Mouse (Mus musculus): Measurements from ENCODE around the gene Fam129c. TPM values are rescaled to one million over a fixed set of nuclear protein-coding genes. Genes with fewer than 3 reads are reported as not detected.
A peak's percentile ranks its signal among the peaks of the same experiment; 100 is the strongest.

Gene Fam129c
- 6.2 and 8.4 TPM in 2 replicates for polyA plus RNA-seq (2015; fragmentation: Nextera tagmentation; extraction: Ambion mirVana)

DNA sequence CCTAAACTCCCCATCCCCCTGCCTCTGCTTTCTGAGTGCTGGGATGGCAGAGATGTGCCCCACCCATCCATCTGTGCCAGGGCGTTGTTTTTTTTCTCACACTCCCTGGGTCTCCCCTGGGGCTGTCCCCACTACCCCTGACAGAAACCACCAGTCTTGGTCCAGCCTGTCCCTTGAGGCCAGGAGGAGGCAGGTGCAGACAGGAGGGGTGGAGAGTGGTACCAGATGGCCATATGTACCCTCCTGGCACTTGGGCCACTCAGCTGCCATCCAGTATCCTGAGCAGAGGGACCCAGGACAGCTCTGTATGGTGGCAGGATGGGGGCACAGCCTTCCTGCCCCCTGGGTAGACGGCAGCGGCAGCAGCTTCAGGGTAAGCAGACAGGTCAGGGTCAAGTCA is at the start of gene Fam129c:
TSS of gene Fam129c (plus strand) at position 198 of the 400 bp plus-strand sequence.
- Histone ChIP-seq H3K27me3 (replicated peaks; ENCODE audit: control insufficient read depth, insufficient read depth, low read length) (peaks cover 17% of the 10 kb centered on the region), H3K27ac (ENCODE audit: low read length) (no peak within 1 kb of the TSS), H3K9me3 (ENCODE audit: control insufficient read depth, low read length) (no peaks in the 10 kb centered on the region), H3K36me3 (ENCODE audit: control insufficient read depth, insufficient read depth) (no peaks in the 10 kb centered on the region), H3K9ac (replicated peaks; ENCODE audit: low read depth, low read length) (no peak within 1 kb of the TSS), H3K4me1 (replicated peaks; ENCODE audit: control insufficient read depth, insufficient read depth, low read length) (peaks cover 24% of the 10 kb centered on the region), H3K4me3 (replicated peaks; ENCODE audit: low read length) (no peak within 1 kb of the TSS), H3K4me2 (ENCODE audit: low read length) (no peak within 1 kb of the TSS)
- 83% methylated on average over 3 of the region's 3 CpGs for WGBS
- no peak for ATAC-seq

DNA sequence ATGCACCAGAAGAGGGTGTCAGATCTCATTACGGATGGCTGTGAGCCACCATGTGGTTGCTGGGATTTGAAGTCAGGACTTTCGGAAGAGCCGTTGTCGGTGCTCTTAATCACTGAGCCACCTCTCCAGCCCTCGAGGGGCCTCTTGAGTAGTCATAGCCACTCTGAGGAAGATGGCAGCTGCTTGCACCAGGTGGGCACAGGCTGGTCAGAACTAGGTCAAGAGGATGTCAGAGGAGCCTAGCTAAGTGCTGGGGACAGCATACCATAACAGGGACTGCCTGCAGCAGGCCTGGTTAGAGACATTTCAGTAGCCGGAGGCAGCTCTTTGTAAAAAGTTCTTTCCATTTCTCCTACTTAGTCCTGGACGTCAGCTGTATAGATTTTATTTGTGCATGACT is 46.7 kb upstream of the Fam129c start:
- H3K9me3 ChIP-seq (ENCODE audit: control insufficient read depth, low read length): no peaks in the 10 kb centered on the region
- no peak overlapping the region for H3K4me3 ChIP-seq (replicated peaks; ENCODE audit: low read length)
- H3K4me2 ChIP-seq (ENCODE audit: low read length): no peak overlapping the region
- H3K36me3 ChIP-seq (ENCODE audit: control insufficient read depth, insufficient read depth): peaks cover 4% of the 10 kb centered on the region; the same call in 1 of the 2 replicates
- H3K4me1 ChIP-seq (replicated peaks; ENCODE audit: control insufficient read depth, insufficient read depth, low read length): no peaks in the 10 kb centered on the region
- 71% methylated on average over 7 of the region's 7 CpGs for WGBS
- peaks cover 1% of the 10 kb centered on the region; the same call in 1 of the 2 replicates for H3K27me3 ChIP-seq (replicated peaks; ENCODE audit: control insufficient read depth, insufficient read depth, low read length)
- no peak overlapping the region for H3K9ac ChIP-seq (replicated peaks; ENCODE audit: low read depth, low read length)
- no peak overlapping the region for H3K27ac ChIP-seq (ENCODE audit: low read length)
- ATAC-seq: no peak

DNA sequence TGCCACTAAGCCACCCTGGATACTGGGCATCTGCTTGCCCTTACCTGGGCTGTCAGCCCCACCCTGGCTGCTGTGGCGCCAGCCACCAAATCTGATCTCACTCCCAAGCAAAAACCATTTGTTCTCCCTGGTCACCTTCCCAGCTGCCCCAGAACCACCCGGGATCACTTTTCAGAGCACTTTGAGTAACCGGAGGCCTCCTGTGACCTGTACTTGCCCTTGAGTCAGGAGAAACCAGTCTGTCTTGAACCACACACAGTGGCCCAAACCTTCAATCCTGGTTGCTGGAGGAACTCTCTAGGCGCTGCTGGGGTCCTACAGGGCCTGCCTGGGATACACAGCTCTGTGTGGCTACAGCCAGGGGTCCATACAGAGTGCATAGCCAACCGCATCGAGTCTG is 44.7 kb upstream of the Fam129c start:
- Histone ChIP-seq H3K4me1 (replicated peaks; ENCODE audit: control insufficient read depth, insufficient read depth, low read length) (no peaks in the 10 kb centered on the region), H3K9ac (replicated peaks; ENCODE audit: low read depth, low read length) (no peak overlapping the region), H3K36me3 (ENCODE audit: control insufficient read depth, insufficient read depth) (peaks cover 4% of the 10 kb centered on the region; the same call in 1 of the 2 replicates), H3K4me2 (ENCODE audit: low read length) (no peak overlapping the region), H3K27me3 (replicated peaks; ENCODE audit: control insufficient read depth, insufficient read depth, low read length) (peaks cover 21% of the 10 kb centered on the region), H3K9me3 (ENCODE audit: control insufficient read depth, low read length) (no peaks in the 10 kb centered on the region), H3K4me3 (replicated peaks; ENCODE audit: low read length) (no peak overlapping the region), H3K27ac (ENCODE audit: low read length) (no peak overlapping the region)
- 68% methylated on average over 6 of the region's 6 CpGs for WGBS
- no peak for ATAC-seq

DNA sequence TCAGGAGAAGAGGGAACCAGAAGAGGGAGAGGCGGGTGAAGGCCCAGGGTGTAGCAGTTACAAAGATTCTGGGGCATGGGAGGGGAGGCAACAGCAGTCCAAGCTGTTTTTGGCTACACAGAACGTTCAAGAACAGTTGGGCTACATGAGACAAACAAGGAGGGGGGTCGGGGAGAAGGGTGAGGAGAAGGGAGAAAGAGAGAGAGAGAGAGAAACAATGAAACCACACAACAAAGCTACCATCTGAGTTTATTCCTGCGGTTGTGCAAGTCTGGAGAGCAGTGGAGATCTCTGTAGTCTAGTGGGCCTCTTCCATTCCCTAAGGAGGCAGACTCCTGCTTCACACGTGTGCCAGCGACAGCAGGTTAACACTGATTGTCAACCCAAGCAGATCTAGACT is 43.4 kb upstream of the Fam129c start:
- peaks cover 7% of the 10 kb centered on the region for H3K4me1 ChIP-seq (replicated peaks; ENCODE audit: control insufficient read depth, insufficient read depth, low read length)
- no peak overlapping the region for H3K27ac ChIP-seq (ENCODE audit: low read length)
- H3K4me2 ChIP-seq (ENCODE audit: low read length): no peak overlapping the region
- WGBS: 66% methylated on average over 6 of the region's 6 CpGs
- H3K4me3 ChIP-seq (replicated peaks; ENCODE audit: low read length): no peak overlapping the region
- H3K27me3 ChIP-seq (replicated peaks; ENCODE audit: control insufficient read depth, insufficient read depth, low read length): peaks cover 33% of the 10 kb centered on the region
- no peaks in the 10 kb centered on the region for H3K36me3 ChIP-seq (ENCODE audit: control insufficient read depth, insufficient read depth)
- no peak overlapping the region for H3K9ac ChIP-seq (replicated peaks; ENCODE audit: low read depth, low read length)
- H3K9me3 ChIP-seq (ENCODE audit: control insufficient read depth, low read length): no peaks in the 10 kb centered on the region
- no peak for ATAC-seq

DNA sequence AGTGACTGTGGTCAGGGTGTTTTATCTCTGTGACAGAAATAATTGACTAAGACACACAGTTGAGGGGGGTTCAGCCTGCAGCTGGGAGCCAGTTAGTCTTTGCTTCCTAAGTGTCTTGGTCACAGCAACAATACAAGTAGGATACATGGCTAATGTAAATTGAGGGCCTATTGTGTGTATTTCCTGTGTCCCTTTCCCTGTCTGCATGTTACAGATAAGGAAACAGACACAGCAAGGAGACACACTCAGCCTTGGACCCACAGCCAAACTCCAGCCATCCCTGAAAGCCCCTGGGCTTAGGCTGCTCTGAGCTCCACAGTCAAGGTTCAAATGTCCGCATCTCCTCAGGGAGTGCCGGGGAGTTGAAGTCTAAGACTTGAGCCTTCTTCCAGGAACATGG is 42.8 kb upstream of the Fam129c start:
- 81% methylated on average over 2 of the region's 2 CpGs for WGBS

DNA sequence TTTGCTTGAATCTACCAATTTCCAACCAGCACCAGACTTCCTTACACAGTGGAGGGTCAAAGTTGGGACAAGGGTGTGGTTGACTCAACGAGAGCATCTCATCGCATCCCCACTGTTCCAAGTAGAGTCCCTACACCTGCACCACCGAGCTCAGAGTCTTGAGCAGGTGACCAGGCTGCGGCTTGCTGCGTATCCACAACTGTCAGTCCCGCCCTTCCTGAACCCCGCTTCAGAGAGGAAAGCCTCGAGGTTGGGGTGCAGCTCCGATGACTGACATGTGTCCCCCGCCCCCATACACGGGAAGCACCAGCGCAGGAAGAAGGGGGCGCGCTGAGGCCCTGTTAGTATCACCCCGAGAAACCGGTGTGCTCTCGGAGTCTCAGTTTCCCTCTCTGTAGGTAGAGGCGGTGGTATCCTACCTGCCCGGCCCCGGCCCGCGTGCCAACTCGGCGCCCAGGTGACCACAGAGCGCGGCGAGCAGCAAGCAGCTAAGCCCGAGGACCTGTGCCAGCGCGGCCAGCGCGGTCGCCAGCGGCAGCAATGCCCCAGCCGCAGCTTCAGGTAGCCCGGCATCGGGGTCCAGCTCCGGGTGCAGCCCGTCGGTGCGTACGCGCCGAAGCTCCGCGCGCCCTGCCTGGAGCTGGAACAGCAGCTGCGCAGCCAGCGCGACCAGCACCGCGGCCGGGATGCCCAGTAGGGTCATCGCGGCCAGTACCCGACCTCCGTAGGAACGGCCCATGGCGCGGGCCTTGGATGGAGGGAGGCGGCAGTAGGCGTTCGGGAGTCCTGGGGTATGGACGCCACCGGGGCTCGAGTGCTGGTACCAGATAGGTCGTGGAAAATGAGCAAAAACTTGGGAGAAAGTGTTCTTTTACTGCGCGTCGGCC is 39.1 kb upstream of the Fam129c start, which contains the start of gene Tmem221:
TSS of gene Tmem221 (minus strand) at position 801 of the 887 bp plus-strand sequence.
- Histone ChIP-seq H3K9ac (replicated peaks; ENCODE audit: low read depth, low read length) (no peak within 1 kb of the TSS), H3K27me3 (replicated peaks; ENCODE audit: control insufficient read depth, insufficient read depth, low read length) (peaks cover 67% of the 10 kb centered on the region), H3K9me3 (ENCODE audit: control insufficient read depth, low read length) (no peaks in the 10 kb centered on the region), H3K36me3 (ENCODE audit: control insufficient read depth, insufficient read depth) (no peaks in the 10 kb centered on the region), H3K4me2 (ENCODE audit: low read length) (peak within 1 kb of the TSS; percentile 41), H3K4me1 (replicated peaks; ENCODE audit: control insufficient read depth, insufficient read depth, low read length) (peaks cover 13% of the 10 kb centered on the region), H3K4me3 (replicated peaks; ENCODE audit: low read length) (peak within 1 kb of the TSS; percentile 28), H3K27ac (ENCODE audit: low read length) (no peak within 1 kb of the TSS)
- ATAC-seq: no peak
- 5% methylated on average over 70 of the region's 70 CpGs for whole genome bisulfite sequencing

More for the DNA sequence above, 42.8 kb upstream of the Fam129c start:
- no peak overlapping the region for H3K9ac ChIP-seq (replicated peaks; ENCODE audit: low read depth, low read length)
- ATAC-seq: no peak
- H3K4me2 ChIP-seq (ENCODE audit: low read length): no peak overlapping the region
- H3K9me3 ChIP-seq (ENCODE audit: control insufficient read depth, low read length): no peaks in the 10 kb centered on the region
- no peak overlapping the region for H3K4me3 ChIP-seq (replicated peaks; ENCODE audit: low read length)
- H3K27ac ChIP-seq (ENCODE audit: low read length): no peak overlapping the region
- peaks cover 39% of the 10 kb centered on the region for H3K27me3 ChIP-seq (replicated peaks; ENCODE audit: control insufficient read depth, insufficient read depth, low read length)
- H3K36me3 ChIP-seq (ENCODE audit: control insufficient read depth, insufficient read depth): no peaks in the 10 kb centered on the region
- peaks cover 7% of the 10 kb centered on the region for H3K4me1 ChIP-seq (replicated peaks; ENCODE audit: control insufficient read depth, insufficient read depth, low read length)

DNA sequence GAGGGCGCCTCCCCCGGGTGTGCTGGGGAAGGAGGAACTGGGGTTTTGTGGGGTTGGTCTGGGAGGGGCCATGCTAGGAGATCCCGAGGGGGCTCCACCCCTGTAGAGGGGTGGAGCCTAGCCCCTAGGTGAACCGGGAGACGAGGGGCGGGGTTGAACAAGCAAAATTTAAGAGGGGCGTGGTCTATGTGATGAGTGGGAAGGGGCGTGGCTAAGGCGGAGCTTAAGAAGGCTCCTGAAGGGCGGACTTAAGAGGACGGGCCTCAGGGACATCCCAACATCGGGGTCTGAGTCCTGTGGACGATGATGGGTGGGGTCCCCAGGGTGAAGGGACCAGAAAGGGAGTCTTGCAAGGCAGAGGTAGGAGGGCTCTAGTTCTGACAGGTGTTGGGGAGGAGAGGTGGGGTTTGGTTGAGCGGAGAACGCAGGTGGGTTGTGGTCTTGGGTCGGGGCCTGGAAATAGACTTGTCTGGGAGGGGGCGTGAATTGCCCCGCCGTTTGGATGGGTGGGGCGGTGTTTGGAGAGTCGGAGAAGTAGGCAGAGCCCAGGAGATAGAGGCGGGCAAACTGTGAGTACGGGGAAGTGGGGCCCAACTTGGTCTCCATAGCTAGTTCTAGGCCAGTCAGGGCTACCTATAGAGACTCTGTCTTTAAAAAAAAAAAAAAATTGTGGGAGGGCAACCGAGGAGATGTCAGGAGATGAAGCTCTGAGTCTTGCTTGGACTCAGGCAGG is 38.3 kb upstream of the Fam129c start:
- 0 out of 2 replicates have a peak, but pooled peaks have one; percentile 16 for ATAC-seq
- Histone ChIP-seq H3K4me1 (replicated peaks; ENCODE audit: control insufficient read depth, insufficient read depth, low read length) (peaks cover 13% of the 10 kb centered on the region), H3K9ac (replicated peaks; ENCODE audit: low read depth, low read length) (no peak overlapping the region), H3K4me3 (replicated peaks; ENCODE audit: low read length) (peak overlapping the region; percentile 28), H3K4me2 (ENCODE audit: low read length) (peak overlapping the region; percentile 41), H3K36me3 (ENCODE audit: control insufficient read depth, insufficient read depth) (no peaks in the 10 kb centered on the region), H3K27ac (ENCODE audit: low read length) (no peak overlapping the region), H3K9me3 (ENCODE audit: control insufficient read depth, low read length) (no peaks in the 10 kb centered on the region), H3K27me3 (replicated peaks; ENCODE audit: control insufficient read depth, insufficient read depth, low read length) (peaks cover 67% of the 10 kb centered on the region)
- WGBS: 3% methylated on average over 24 of the region's 24 CpGs

DNA sequence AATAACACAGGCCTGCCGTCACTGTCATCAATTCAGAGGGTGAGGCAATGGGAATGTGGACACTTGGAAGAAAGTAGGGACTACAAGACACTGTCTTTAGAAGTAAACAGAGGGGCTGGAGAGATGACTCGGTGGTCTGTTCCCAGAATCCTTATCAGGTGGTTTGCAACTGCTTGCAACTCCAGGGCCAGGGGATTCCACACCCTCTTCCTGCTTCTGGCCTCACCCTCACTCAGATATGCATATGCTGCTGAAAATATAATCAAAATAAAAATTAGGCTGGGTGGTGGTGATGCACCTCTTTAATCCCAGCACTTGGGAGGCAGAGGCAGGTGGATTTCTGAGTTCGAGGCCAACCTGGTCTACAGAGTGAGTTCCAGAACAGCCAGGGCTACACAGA is 37.4 kb upstream of the Fam129c start:
- Histone ChIP-seq H3K27ac (ENCODE audit: low read length) (no peak overlapping the region), H3K4me1 (replicated peaks; ENCODE audit: control insufficient read depth, insufficient read depth, low read length) (peaks cover 13% of the 10 kb centered on the region), H3K9me3 (ENCODE audit: control insufficient read depth, low read length) (no peaks in the 10 kb centered on the region), H3K27me3 (replicated peaks; ENCODE audit: control insufficient read depth, insufficient read depth, low read length) (peaks cover 67% of the 10 kb centered on the region), H3K36me3 (ENCODE audit: control insufficient read depth, insufficient read depth) (no peaks in the 10 kb centered on the region), H3K9ac (replicated peaks; ENCODE audit: low read depth, low read length) (no peak overlapping the region), H3K4me3 (replicated peaks; ENCODE audit: low read length) (no peak overlapping the region), H3K4me2 (ENCODE audit: low read length) (no peak overlapping the region)
- ATAC-seq: no peak
- 74% methylated on average over 3 of the region's 3 CpGs for WGBS

DNA sequence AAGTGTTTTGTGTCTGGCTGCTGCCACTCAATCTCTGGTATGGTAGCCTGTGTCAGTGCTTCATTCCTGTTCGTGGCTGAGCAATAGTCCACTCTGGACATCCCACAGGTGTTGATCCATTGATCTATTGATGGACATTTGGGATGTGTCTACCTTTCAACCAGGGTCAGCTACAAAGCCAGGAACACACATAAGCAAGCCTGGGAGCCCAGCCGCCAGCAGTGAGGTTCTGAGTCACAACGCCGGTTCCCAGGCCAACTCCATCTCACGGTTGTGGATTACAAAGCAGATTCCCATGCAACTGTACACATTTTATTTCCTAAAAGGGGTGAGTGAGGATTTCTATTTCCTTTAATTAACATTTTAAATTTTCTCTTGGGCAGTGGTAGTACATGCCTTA is 36.7 kb upstream of the Fam129c start:
- Histone ChIP-seq H3K36me3 (ENCODE audit: control insufficient read depth, insufficient read depth) (no peaks in the 10 kb centered on the region), H3K27ac (ENCODE audit: low read length) (no peak overlapping the region), H3K4me3 (replicated peaks; ENCODE audit: low read length) (no peak overlapping the region), H3K27me3 (replicated peaks; ENCODE audit: control insufficient read depth, insufficient read depth, low read length) (peaks cover 65% of the 10 kb centered on the region), H3K9me3 (ENCODE audit: control insufficient read depth, low read length) (no peaks in the 10 kb centered on the region), H3K9ac (replicated peaks; ENCODE audit: low read depth, low read length) (no peak overlapping the region), H3K4me1 (replicated peaks; ENCODE audit: control insufficient read depth, insufficient read depth, low read length) (peaks cover 13% of the 10 kb centered on the region), H3K4me2 (ENCODE audit: low read length) (no peak overlapping the region)
- 80% methylated on average over 5 of the region's 5 CpGs for WGBS
- no peak for ATAC-seq
